Mouse (Mus musculus): ENCODE measurements around the gene Rccd1. TPM values are rescaled to one million over a fixed set of nuclear protein-coding genes. Genes with fewer than 3 reads are reported as not detected.
A peak's percentile ranks its signal among the peaks of the same experiment; 100 is the strongest.

The Rccd1 gene
- polyA plus RNA-seq, 1 experiment from 2014 or later: 3.7 TPM

- Histone ChIP-seq H3K4me1 (replicated peaks; ENCODE audit: insufficient read depth, low read length) (no peaks in the 10 kb centered on the region), H3K9me3 (replicated peaks; ENCODE audit: low read length) (no peaks in the 10 kb centered on the region), H3K27ac (peak overlapping the region; percentile 63; the same call in 1 of the 2 replicates), H3K4me2 (ENCODE audit: low read length) (peak overlapping the region; percentile 67), H3K36me3 (ENCODE audit: insufficient read depth, low read length) (no peaks in the 10 kb centered on the region), H3K27me3 (ENCODE audit: insufficient read depth, low read length) (no peaks in the 10 kb centered on the region), H3K4me3 (replicated peaks; ENCODE audit: low read depth, low read length) (peak overlapping the region; percentile 59), H3K9ac (ENCODE audit: low read depth, low read length) (no peak overlapping the region)
- TF ChIP-seq CTCF (IDR thresholded peaks at IDR 0.05; ENCODE audit: low read depth): no peak
- no peak for DNase-seq (ENCODE audit: low spot score)
- ATAC-seq (replicated peaks; ENCODE audit: low FRiP score, low read depth): no peak
- 57% methylated on average over 7 of the region's 7 CpGs for WGBS
These were observed 77.4 kb downstream of the Rccd1 start for GRCm38 (mm10) chr7:80246859-80247258.

DNA sequence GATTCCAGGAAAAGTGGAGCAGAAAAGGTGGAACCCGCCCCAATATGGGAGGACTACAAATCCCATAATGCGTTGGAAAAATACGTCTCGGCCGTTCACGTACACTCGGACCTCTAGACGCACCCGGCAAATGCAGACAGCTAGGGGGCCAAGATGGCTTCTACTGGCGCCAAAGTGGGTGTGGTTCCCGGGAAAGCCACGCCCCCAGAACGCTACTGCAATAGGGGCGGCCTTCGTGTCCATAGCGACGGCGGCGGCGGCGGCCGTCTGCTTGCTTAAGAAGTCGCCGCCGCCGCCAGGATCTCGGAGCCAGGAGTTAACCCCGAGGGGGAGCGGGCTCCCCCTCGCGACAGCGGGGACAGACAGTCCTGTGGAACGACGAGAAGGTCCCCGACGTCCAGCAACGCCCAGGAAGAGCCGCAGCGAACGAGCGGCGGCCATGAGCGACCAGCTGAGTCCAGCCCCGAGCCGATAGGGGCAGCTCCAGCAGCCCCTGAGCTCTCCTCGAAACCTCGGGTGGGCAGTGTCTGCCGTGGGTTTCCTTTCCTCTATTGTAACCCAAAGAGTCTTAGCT, 78.0 kb downstream of the Rccd1 start, which contains the start of gene Ttll13:
TSS of gene Ttll13 (plus strand) at position 229 of the 574 bp plus-strand sequence.
- Histone ChIP-seq H3K4me1 (replicated peaks; ENCODE audit: insufficient read depth, low read length) (no peaks in the 10 kb centered on the region), H3K4me3 (replicated peaks; ENCODE audit: low read depth, low read length) (peak within 1 kb of the TSS; percentile 59), H3K9ac (ENCODE audit: low read depth, low read length) (peak within 1 kb of the TSS; percentile 64), H3K9me3 (replicated peaks; ENCODE audit: low read length) (no peaks in the 10 kb centered on the region), H3K27ac (peak within 1 kb of the TSS; percentile 63), H3K4me2 (ENCODE audit: low read length) (peak within 1 kb of the TSS; percentile 67), H3K36me3 (ENCODE audit: insufficient read depth, low read length) (no peaks in the 10 kb centered on the region), H3K27me3 (ENCODE audit: insufficient read depth, low read length) (no peaks in the 10 kb centered on the region)
- TF ChIP-seq CTCF (IDR thresholded peaks at IDR 0.05; ENCODE audit: low read depth): peak; percentile 67
- 1% methylated on average over 48 of the region's 48 CpGs for WGBS
- ATAC-seq (replicated peaks; ENCODE audit: low FRiP score, low read depth) (peak; percentile 97), DNase-seq (ENCODE audit: low spot score) (peak; percentile 100)

- no peak overlapping the region for H3K27ac ChIP-seq
- H3K36me3 ChIP-seq (ENCODE audit: insufficient read depth, low read length): 0 out of 2 replicates have a peak, but pooled peaks cover 6% of the 10 kb centered on the region
- H3K9me3 ChIP-seq (replicated peaks; ENCODE audit: low read length): no peaks in the 10 kb centered on the region
- TF ChIP-seq CTCF (IDR thresholded peaks at IDR 0.05; ENCODE audit: low read depth): no peak
- 95% methylated on average over 4 of the region's 4 CpGs for WGBS
- H3K4me2 ChIP-seq (ENCODE audit: low read length): no peak overlapping the region
- no peak for DNase-seq (ENCODE audit: low spot score)
- no peaks in the 10 kb centered on the region for H3K27me3 ChIP-seq (ENCODE audit: insufficient read depth, low read length)
- H3K4me1 ChIP-seq (replicated peaks; ENCODE audit: insufficient read depth, low read length): no peaks in the 10 kb centered on the region
- no peak for ATAC-seq (replicated peaks; ENCODE audit: low FRiP score, low read depth)
- H3K9ac ChIP-seq (ENCODE audit: low read depth, low read length): no peak overlapping the region
- H3K4me3 ChIP-seq (replicated peaks; ENCODE audit: low read depth, low read length): no peak overlapping the region
These were observed 79.4 kb downstream of the Rccd1 start for GRCm38 (mm10) chr7:80244851-80245250.

Other genes starting within 250 kb of the Rccd1 start
- 630 and 689 TPM in 2 replicates for gene Idh2, start 209.1 kb downstream of the Rccd1 start, polyA plus RNA-seq (2015; fragmentation: Nextera tagmentation; extraction: Ambion mirVana)
- 20.7 and 21.2 TPM in 2 replicates for gene Sema4b, start 137.6 kb downstream of the Rccd1 start, polyA plus RNA-seq (2015; fragmentation: Nextera tagmentation; extraction: Ambion mirVana)
- 165 and 188 TPM in 2 replicates for gene Cib1, start 91.6 kb downstream of the Rccd1 start, polyA plus RNA-seq (2015; fragmentation: Nextera tagmentation; extraction: Ambion mirVana)
- 2.1 and 2.9 TPM in 2 replicates for gene Gdpgp1, start 91.6 kb downstream of the Rccd1 start, polyA plus RNA-seq (2015; fragmentation: Nextera tagmentation; extraction: Ambion mirVana)
- 1.0 and 1.1 TPM in 2 replicates for gene Ttll13, start 78.1 kb downstream of the Rccd1 start, polyA plus RNA-seq (2015; fragmentation: Nextera tagmentation; extraction: Ambion mirVana)
- gene Ngrn, start 63.2 kb downstream of the Rccd1 start, polyA plus RNA-seq (2015; fragmentation: Nextera tagmentation; extraction: Ambion mirVana): 48.9 and 50.6 TPM in 2 replicates
- 4.9 and 5.7 TPM in 2 replicates for gene Vps33b, start 54.8 kb downstream of the Rccd1 start, polyA plus RNA-seq (2015; fragmentation: Nextera tagmentation; extraction: Ambion mirVana)
- 53.8 and 59.6 TPM in 2 replicates for gene Prc1, start 30.0 kb downstream of the Rccd1 start, polyA plus RNA-seq (2015; fragmentation: Nextera tagmentation; extraction: Ambion mirVana)
- 28.2 and 29.7 TPM in 2 replicates for gene Unc45a, start 16.6 kb upstream of the Rccd1 start, polyA plus RNA-seq (2015; fragmentation: Nextera tagmentation; extraction: Ambion mirVana)
- 20.2 and 21.5 TPM in 2 replicates for gene Hddc3, start 18.6 kb upstream of the Rccd1 start, polyA plus RNA-seq (2015; fragmentation: Nextera tagmentation; extraction: Ambion mirVana)
- 7.3 and 8.8 TPM in 2 replicates for gene Man2a2, start 46.9 kb upstream of the Rccd1 start, polyA plus RNA-seq (2015; fragmentation: Nextera tagmentation; extraction: Ambion mirVana)
- gene Fes, start 63.5 kb upstream of the Rccd1 start, polyA plus RNA-seq (2015; fragmentation: Nextera tagmentation; extraction: Ambion mirVana): 12.4 and 12.5 TPM in 2 replicates
- 20.8 and 22.9 TPM in 2 replicates for gene Furin, start 81.0 kb upstream of the Rccd1 start, polyA plus RNA-seq (2015; fragmentation: Nextera tagmentation; extraction: Ambion mirVana)
- 6.7 and 8.5 TPM in 2 replicates for gene Blm, start 210.7 kb upstream of the Rccd1 start, polyA plus RNA-seq (2015; fragmentation: Nextera tagmentation; extraction: Ambion mirVana)